Mouse (Mus musculus): Measurements from ENCODE around the gene Senp3.

- TF ChIP-seq POLR2A (IDR thresholded peaks at IDR 0.05; ENCODE audit: low read depth, low read length) (no peak), CTCF (IDR thresholded peaks at IDR 0.05; ENCODE audit: borderline replicate concordance, insufficient read depth, low read length) (no peak)
Measured at GRCm38 (mm10) chr11:69706775-69707479, 25.0 kb upstream of the Senp3 start.
